Mouse (Mus musculus) stomach, embryonic 14.5 days (tissue): ENCODE measurements around the gene Tmsb15b2. TPM values are rescaled to one million over a fixed set of nuclear protein-coding genes. Genes with fewer than 3 reads are reported as not detected.
"Not testable (repeated sequence)": the region's sequence is repeated elsewhere in the genome, so short reads cannot be mapped to it uniquely, and the experiment has no call there.

Source experiments
- ATAC-seq: fragments of 200-750 bp; cut with Nextera tagmentation; 2 replicates; pipeline ENCODE4 v1.8.0; 2017; ENCODE audit warnings: low read depth, moderate TSS enrichment; ENCODE audit not compliant: insufficient number of reproducible peaks, insufficient read depth, low FRiP score
- H3K27ac ChIP-seq: fragments of 300-500 bp; sonication (generic); 2 replicates; pipeline ENCODE4 v1.5.1; 2014; ENCODE audit warnings: mild to moderate bottlenecking, low read length, moderate library complexity, mixed read lengths
- H3K27me3 ChIP-seq: fragments of 300-500 bp; sonication (generic); 2 replicates; pipeline ENCODE4 v1.6.1; 2014; ENCODE audit warnings: low read length, control low read depth, mixed read lengths; ENCODE audit not compliant: control insufficient read depth, insufficient read depth
- H3K36me3 ChIP-seq: fragments of 300-500 bp; sonication (generic); 2 replicates; pipeline ENCODE4 v1.6.1; 2014; ENCODE audit warnings: mild to moderate bottlenecking, control low read depth, low read length, moderate library complexity, mixed read lengths; ENCODE audit not compliant: control insufficient read depth, insufficient read depth
- H3K4me1 ChIP-seq: fragments of 300-500 bp; sonication (generic); 2 replicates; pipeline ENCODE4 v1.6.1; 2014; ENCODE audit warnings: low read length, control low read depth, mixed read lengths; ENCODE audit not compliant: control insufficient read depth, insufficient read depth
- H3K4me2 ChIP-seq: fragments of 300-500 bp; sonication (generic); replicated peaks from 2 replicates; pipeline ENCODE4 v1.6.1; 2014; ENCODE audit warnings: low read depth, low read length, control low read depth
- H3K4me3 ChIP-seq: fragments of 300-500 bp; sonication (generic); 2 replicates; pipeline ENCODE4 v1.5.1; 2014; ENCODE audit warnings: low read depth, low read length, control low read depth
- H3K9ac ChIP-seq: fragments of 300-500 bp; sonication (generic); replicated peaks from 2 replicates; pipeline ENCODE4 v1.6.1; 2014; ENCODE audit warnings: low read depth, mild to moderate bottlenecking, control low read depth, low read length, moderate library complexity, mixed read lengths
- H3K9me3 ChIP-seq: fragments of 300-500 bp; sonication (generic); 2 replicates; pipeline ENCODE4 v1.6.1; 2016; ENCODE audit warnings: low read depth, low read length, control low read depth; ENCODE audit not compliant: control insufficient read depth
- WGBS: fragments of 180-500 bp; shearing (Covaris S2); extraction: QIAGEN DNeasy Blood & Tissue Kit; methylation state at CpG from one replicate; pipeline ENCODE4 v1.1.7; 2014; 5-methylcytosine and 5-hydroxymethylcytosine counted together
- polyA plus RNA-seq: library from polyadenylated mRNA; unstranded; fragments of >200 nt; fragmentation: Nextera tagmentation; extraction: Ambion mirVana; gene quantifications from 2 replicates; pipeline ENCODE4 v1.2.1, GENCODE M21; 2014

Gene Tmsb15b2
- 46.0 and 50.6 TPM in 2 replicates for polyA plus RNA-seq

DNA sequence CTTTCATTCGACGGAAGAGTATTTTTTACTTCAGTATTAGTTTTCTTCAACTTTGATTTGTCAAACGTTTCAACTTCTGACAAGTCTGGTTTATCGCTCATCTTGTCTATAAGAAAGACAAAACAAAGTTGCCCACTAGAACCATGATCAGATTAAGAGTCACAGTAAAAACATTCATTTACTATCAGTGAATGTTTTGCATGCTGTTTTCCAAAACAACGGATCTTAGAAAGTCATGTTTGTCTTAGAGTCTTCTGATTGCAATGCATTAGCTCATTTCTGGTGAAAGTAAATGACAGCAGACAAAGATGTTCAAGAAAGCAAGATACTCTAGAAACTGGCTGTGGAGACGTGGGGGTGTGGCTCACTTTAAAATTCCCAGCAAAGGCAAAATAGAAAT is at the start of gene Tmsb15b2:
Gene Tmsb15b2, minus strand, starts transcription at position 101 of the 400 bp plus-strand sequence.
- Histone ChIP-seq H3K4me2 (peak within 1 kb of the TSS; percentile 42), H3K4me3 (peak within 1 kb of the TSS; percentile 33)
- not testable (repeated sequence) for H3K27ac ChIP-seq, H3K27me3 ChIP-seq, H3K4me1 ChIP-seq, ATAC-seq, H3K9ac ChIP-seq, H3K9me3 ChIP-seq, H3K36me3 ChIP-seq
- 78% methylated on average over 6 of the region's 6 CpGs for WGBS

GRCm38 (mm10) chrX:137019310-137019709 is 44.0 kb upstream of the Tmsb15b2 start:
- H3K36me3 ChIP-seq = no peaks in the 10 kb centered on the region
- no peak for ATAC-seq
- H3K9ac ChIP-seq = no peak overlapping the region

DNA sequence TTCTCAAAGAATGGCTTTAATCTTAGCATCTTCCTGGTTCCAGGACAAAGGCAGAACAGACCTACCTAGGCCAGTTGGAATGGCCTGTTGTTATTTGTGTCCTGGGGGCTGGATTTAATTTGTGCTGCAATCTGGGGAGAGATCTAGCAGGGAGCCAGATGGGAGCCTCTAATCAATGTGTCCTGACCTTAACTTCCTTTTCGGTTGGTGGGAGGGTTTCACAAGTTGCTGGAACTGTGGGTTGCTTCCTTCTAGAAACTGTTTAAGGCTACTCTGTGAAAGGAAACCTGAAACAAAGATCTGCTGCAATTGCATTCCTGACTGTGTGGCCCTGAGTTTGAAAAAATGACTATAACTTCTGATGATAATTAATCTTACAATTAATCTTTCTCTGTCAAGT is 42.4 kb upstream of the Tmsb15b2 start:
- Histone ChIP-seq H3K9me3 (no peaks in the 10 kb centered on the region), H3K27ac (no peak overlapping the region), H3K36me3 (no peaks in the 10 kb centered on the region), H3K4me3 (no peak overlapping the region), H3K4me2 (no peak overlapping the region), H3K4me1 (no peaks in the 10 kb centered on the region), H3K27me3 (no peaks in the 10 kb centered on the region), H3K9ac (no peak overlapping the region)
- WGBS = 77% methylated on average over 1 of the region's 1 CpGs
- no peak for ATAC-seq

More at GRCm38 (mm10) chrX:137019310-137019709, 44.0 kb upstream of the Tmsb15b2 start:
- Histone ChIP-seq H3K4me2 (no peak overlapping the region), H3K27me3 (no peaks in the 10 kb centered on the region), H3K9me3 (no peaks in the 10 kb centered on the region), H3K4me3 (no peak overlapping the region), H3K4me1 (no peaks in the 10 kb centered on the region), H3K27ac (no peak overlapping the region)
- WGBS = 27% methylated on average over 1 of the region's 1 CpGs

DNA sequence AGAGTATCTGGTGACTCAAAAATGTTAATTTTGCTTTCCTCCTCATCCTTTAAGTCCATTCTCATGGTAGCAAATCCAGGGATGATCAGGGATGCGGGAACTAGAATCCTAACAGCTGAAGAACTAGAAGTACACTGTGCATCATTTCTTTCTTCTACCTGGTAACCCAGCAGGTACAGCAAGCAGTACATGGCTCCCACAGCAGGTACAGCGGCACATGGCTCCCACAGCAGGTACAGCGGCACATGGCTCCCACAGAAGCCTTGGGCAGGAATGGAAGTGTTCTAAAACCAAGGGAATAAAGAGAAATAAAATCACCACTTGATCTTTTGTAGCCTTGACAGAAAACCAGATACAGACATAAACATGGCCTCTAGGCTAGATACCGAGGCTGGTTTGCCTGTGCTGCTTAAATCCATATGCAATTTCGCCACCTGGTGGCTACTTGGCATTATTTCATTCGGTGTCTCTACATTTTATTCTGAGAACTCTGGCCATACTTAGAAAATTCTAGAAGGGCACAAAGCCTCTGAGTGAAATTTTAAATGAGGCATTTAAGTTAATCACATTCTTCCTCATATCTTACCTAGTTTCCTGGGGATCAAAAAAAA is 39.9 kb upstream of the Tmsb15b2 start:
- Histone ChIP-seq H3K27ac (no peak overlapping the region), H3K27me3 (no peaks in the 10 kb centered on the region), H3K4me1 (no peaks in the 10 kb centered on the region), H3K9me3 (no peaks in the 10 kb centered on the region), H3K36me3 (no peaks in the 10 kb centered on the region), H3K9ac (no peak overlapping the region), H3K4me3 (no peak overlapping the region), H3K4me2 (no peak overlapping the region)
- no peak for ATAC-seq
- 53% methylated on average over 6 of the region's 6 CpGs for WGBS

GRCm38 (mm10) chrX:136996256-136996655 is 21.0 kb upstream of the Tmsb15b2 start:
- Histone ChIP-seq H3K9me3 (no peaks in the 10 kb centered on the region), H3K36me3 (no peaks in the 10 kb centered on the region), H3K4me2 (no peak overlapping the region), H3K27me3 (no peaks in the 10 kb centered on the region), H3K4me3 (no peak overlapping the region), H3K4me1 (no peaks in the 10 kb centered on the region), H3K27ac (no peak overlapping the region), H3K9ac (no peak overlapping the region)
- no peak for ATAC-seq
- WGBS = 85% methylated on average over 2 of the region's 2 CpGs

- peak overlapping the region; percentile 44 for H3K4me2 ChIP-seq
- H3K36me3 ChIP-seq = no peaks in the 10 kb centered on the region
- H3K9me3 ChIP-seq = no peaks in the 10 kb centered on the region
- 37% methylated on average over 14 of the region's 14 CpGs for WGBS
- H3K4me3 ChIP-seq = peak overlapping the region; percentile 23; the same call in 1 of the 2 replicates
- no peak overlapping the region for H3K27ac ChIP-seq
- no peaks in the 10 kb centered on the region for H3K4me1 ChIP-seq
- H3K27me3 ChIP-seq = no peaks in the 10 kb centered on the region
- ATAC-seq = no peak
- H3K9ac ChIP-seq = no peak overlapping the region
These were observed 18.3 kb upstream of the Tmsb15b2 start for GRCm38 (mm10) chrX:136993641-136994040.

DNA sequence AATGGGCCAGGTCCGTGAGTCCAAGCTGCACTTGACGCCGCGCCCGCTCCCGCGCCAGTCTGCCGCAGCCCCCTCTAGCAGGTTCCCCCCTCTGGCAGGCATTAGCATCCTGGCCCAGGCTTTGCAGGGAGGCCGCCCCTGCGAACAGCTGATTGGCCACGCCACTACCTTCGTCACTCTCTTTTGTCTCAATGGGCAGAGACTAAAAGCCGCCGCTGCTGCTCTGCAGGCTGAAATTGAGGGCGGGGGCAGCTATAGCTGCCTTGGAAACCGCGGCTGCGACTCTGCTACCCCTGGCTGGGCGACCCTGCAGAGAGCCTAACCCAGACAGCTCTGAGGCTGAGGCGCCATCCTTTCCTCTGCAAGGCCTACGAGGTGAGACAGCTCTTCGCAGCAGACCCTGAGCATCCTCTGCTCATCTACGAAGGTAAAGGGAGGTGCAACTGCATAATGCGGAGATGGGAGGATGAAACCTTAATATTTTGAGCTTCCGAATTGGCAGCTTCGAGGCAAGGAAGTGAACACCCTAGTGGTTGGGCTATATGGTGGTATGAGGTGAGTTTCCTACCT is 17.8 kb upstream of the Tmsb15b2 start, which contains the start of gene Zcchc18:
Gene Zcchc18, plus strand, starts transcription at position 178 of the 570 bp plus-strand sequence.
- Histone ChIP-seq H3K36me3 (no peaks in the 10 kb centered on the region), H3K4me2 (peak within 1 kb of the TSS; percentile 44), H3K4me3 (peak within 1 kb of the TSS; percentile 23), H3K27me3 (no peaks in the 10 kb centered on the region), H3K4me1 (no peaks in the 10 kb centered on the region), H3K9me3 (no peaks in the 10 kb centered on the region), H3K9ac (no peak within 1 kb of the TSS), H3K27ac (no peak within 1 kb of the TSS)
- WGBS = 17% methylated on average over 26 of the region's 26 CpGs
- ATAC-seq = peak; percentile 93

DNA sequence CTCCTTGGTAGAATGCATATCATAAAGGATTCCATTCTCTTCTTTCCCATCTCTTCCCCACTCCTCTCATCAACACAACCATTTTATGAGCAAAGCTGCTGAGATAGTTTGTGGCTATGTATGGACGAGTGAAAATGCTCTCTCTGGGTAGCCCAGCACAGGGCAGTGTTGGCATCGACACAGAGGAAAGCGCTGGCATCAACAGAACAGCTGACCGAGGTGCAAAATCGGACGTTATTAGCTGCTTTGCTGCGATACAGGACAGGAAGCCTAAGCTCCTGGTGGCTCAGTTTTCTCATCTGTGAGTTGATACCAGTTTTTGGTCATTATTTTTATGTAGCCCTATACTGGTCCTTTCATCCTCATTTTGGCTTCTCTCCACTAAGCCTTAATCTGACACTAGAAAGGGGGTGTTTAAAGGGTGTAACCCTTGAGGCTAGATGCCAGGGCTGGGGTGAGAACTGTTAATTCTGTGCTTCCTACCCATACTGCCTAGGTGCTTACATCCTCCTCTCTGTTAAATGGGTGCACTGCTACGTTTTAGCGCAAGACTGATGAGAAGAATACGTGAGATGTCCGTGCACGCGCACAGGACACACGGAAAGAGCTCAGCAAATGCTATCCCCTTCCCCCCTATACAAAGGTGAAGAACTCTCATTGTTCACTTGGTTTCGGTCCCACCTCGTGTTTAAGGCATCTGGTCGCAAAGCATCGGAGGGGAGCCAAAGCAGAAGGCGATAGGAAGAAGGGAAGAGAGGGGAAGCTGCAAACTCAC is 17.1 kb upstream of the Tmsb15b2 start:
- Histone ChIP-seq H3K9ac (no peak overlapping the region), H3K36me3 (no peaks in the 10 kb centered on the region), H3K4me2 (peak overlapping the region; percentile 44), H3K27me3 (no peaks in the 10 kb centered on the region), H3K4me3 (peak overlapping the region; percentile 23), H3K4me1 (no peaks in the 10 kb centered on the region), H3K27ac (no peak overlapping the region), H3K9me3 (no peaks in the 10 kb centered on the region)
- peak; percentile 28; the same call in 1 of the 2 replicates for ATAC-seq
- 23% methylated on average over 19 of the region's 19 CpGs for WGBS
